Mouse (Mus musculus): ENCODE results near the gene Polr2m. TPM values are rescaled to one million over a fixed set of nuclear protein-coding genes. Genes with fewer than 3 reads are reported as not detected.
"Not testable (repeated sequence)": the region's sequence is repeated elsewhere in the genome, so short reads cannot be mapped to it uniquely, and the experiment has no call there.

Gene Polr2m
- polyA plus RNA-seq, 1 experiment from 2014 or later = 329 TPM

DNA sequence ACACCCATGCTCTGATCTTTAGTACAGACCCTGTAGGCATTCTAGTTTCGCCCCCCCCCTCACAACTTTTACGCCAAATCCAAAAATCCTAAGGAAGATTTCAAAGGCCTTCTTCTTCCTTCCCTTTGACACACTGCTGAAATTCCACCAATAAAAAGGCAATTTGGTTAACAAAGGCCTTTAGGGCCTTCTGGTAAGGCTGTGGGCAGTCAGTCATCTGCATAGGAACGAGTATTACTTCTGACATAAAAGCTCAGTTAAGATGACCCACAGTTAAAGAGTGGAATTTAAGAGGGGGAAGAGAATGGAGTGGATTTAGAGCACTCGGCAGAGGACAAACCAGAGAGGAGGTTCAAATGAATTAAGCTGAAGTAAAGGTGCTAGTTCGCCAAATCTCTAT lies 8.0 kb upstream of the Polr2m start:
- Histone ChIP-seq H3K4me3 (replicated peaks) (no peak overlapping the region), H3K4me1 (replicated peaks) (0 out of 2 replicates have a peak, but pooled peaks cover 8% of the 10 kb centered on the region), H3K9me3 (no peaks in the 10 kb centered on the region), H3K9ac (no peak overlapping the region), H3K4me2 (replicated peaks) (no peak overlapping the region), H3K27ac (no peak overlapping the region), H3K36me3 (no peaks in the 10 kb centered on the region), H3K27me3 (replicated peaks) (no peaks in the 10 kb centered on the region)
- ATAC-seq = no peak
- WGBS = 80% methylated on average over 5 of the region's 5 CpGs

DNA sequence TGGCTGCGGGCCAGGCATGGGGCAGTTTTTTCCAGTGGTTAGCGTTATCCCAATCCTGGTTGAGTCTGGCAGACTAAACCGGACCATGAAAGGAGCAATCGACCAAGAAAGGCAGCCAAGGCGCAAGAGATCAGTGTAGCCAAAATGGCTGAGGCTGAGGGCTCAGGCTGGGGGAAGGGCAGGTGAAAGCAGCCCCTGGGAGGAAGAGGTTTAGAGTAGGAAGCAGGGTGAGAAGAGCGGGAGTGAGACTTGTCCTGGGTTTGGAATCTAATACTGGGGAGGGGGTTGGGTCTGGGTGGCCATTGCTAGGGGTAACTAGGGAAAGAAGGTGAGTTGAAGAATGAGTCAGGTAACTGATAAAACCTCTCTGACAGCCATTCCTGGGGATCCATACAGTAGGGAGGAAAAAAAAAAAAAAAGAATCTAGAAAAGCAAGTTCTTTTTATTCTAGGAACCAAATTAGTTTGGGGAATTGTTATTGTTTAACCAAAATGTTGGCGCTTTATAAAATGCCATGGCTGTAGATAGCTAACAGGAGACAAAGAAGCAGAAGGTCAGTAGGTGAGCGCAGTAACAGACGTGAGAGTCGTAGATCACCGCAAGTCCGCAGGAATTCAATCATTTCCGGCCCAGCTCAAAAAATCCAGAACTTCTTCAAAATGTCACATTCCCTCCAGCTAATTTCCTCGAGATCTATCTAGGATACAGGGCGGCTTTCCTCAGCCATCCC lies 6.7 kb upstream of the Polr2m start:
- Histone ChIP-seq H3K4me3 (replicated peaks) (no peak overlapping the region), H3K27ac (no peak overlapping the region), H3K36me3 (no peaks in the 10 kb centered on the region), H3K4me1 (replicated peaks) (0 out of 2 replicates have a peak, but pooled peaks cover 8% of the 10 kb centered on the region), H3K9me3 (no peaks in the 10 kb centered on the region), H3K27me3 (replicated peaks) (no peaks in the 10 kb centered on the region), H3K9ac (no peak overlapping the region), H3K4me2 (replicated peaks) (0 out of 2 replicates have a peak overlapping the region, but pooled peaks have one; percentile 28)
- WGBS = 52% methylated on average over 15 of the region's 15 CpGs
- no peak for ATAC-seq

DNA sequence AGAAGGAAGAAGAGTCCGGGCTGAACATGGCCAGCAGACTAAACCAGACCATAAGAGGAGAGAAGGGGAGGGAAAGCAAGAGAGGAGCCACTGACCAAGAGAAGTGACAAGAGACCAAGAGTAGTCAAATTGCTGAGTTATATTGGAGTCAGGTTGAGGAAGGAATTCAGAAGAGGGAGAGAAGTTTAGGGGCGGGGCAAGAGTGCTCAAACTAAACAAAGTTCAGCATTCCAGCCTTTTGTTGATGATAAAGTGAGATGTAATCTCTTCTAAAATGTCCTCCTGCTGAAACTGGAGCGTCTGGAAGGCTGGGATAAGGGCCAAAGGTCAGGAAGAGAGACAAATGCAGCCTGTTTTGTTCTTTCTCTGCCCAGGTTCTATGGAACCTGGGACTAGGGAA lies 4.3 kb upstream of the Polr2m start:
- no peaks in the 10 kb centered on the region for H3K27me3 ChIP-seq (replicated peaks)
- no peak overlapping the region for H3K4me3 ChIP-seq (replicated peaks)
- H3K27ac ChIP-seq = no peak overlapping the region
- ATAC-seq = no peak
- H3K9ac ChIP-seq = no peak overlapping the region
- WGBS = 44% methylated on average over 3 of the region's 3 CpGs
- no peaks in the 10 kb centered on the region for H3K9me3 ChIP-seq
- no peaks in the 10 kb centered on the region for H3K36me3 ChIP-seq
- no peak overlapping the region for H3K4me2 ChIP-seq (replicated peaks)
- 0 out of 2 replicates have a peak, but pooled peaks cover 5% of the 10 kb centered on the region for H3K4me1 ChIP-seq (replicated peaks)

DNA sequence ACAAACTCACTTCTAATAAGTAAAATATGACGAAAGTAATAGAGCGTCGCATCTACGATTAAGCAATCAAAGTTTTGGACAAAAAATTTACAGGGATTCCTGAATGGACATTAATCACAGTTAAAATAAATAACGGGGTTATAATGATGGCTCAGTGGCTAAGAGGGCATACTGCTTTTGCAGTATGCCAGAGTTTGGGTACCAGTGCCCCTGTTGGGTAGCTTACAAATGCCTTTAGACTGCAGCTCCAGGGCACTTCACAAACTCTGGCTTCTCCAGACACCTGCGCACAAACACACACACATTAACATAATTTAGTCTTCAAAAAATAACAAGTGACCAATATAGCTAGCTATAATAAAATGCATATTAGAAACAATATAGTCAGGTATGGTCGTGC lies 392 bp upstream of the Polr2m start:
- 0 out of 2 replicates have a peak, but pooled peaks cover 7% of the 10 kb centered on the region for H3K4me1 ChIP-seq (replicated peaks)
- ATAC-seq = 0 out of 2 replicates have a peak, but pooled peaks have one; percentile 29
- H3K9ac ChIP-seq = no peak overlapping the region
- H3K27ac ChIP-seq = no peak overlapping the region
- H3K36me3 ChIP-seq = peaks cover 20% of the 10 kb centered on the region
- no peaks in the 10 kb centered on the region for H3K27me3 ChIP-seq (replicated peaks)
- H3K4me2 ChIP-seq (replicated peaks) = peak overlapping the region; percentile 38
- H3K4me3 ChIP-seq (replicated peaks) = no peak overlapping the region
- no peaks in the 10 kb centered on the region for H3K9me3 ChIP-seq
- 38% methylated on average over 7 of the region's 7 CpGs for WGBS

DNA sequence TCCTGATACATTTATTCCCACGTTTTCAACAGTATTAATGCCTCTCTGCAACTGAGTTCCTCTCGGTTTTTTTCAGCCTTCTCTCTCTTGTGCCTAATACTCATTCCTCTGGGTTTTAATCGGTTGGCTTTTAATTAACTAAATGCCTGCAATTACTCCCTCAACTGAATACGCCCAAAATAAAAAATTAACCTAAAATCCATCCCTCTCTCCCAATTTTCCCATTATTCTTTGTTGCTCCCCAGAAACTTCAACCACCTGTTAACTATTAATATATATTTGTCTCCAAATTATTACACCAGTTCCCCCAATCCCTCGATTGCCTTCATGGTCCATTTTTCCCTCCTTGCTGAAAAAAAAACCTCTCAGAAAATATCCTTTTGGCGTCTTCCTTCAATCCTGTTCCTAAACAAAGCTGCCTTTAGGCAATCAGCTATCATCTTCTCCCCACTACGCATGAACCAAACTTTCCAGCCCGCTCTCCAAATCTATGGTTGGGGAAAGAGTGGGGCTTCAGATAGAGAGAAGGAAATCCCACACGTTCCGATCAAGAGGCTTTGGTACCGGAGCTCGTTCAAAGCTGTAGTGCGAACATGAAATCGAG lies 762 bp downstream of the Polr2m start:
- H3K4me1 ChIP-seq (replicated peaks) = 0 out of 2 replicates have a peak, but pooled peaks cover 7% of the 10 kb centered on the region
- H3K27me3 ChIP-seq (replicated peaks) = no peaks in the 10 kb centered on the region
- H3K9ac ChIP-seq = peak overlapping the region; percentile 99
- no peaks in the 10 kb centered on the region for H3K9me3 ChIP-seq
- 1% methylated on average over 14 of the region's 14 CpGs for WGBS
- H3K27ac ChIP-seq = peak overlapping the region; percentile 93
- peak overlapping the region; percentile 55 for H3K4me2 ChIP-seq (replicated peaks)
- peak overlapping the region; percentile 88 for H3K4me3 ChIP-seq (replicated peaks)
- ATAC-seq = no peak
- peaks cover 30% of the 10 kb centered on the region for H3K36me3 ChIP-seq

DNA sequence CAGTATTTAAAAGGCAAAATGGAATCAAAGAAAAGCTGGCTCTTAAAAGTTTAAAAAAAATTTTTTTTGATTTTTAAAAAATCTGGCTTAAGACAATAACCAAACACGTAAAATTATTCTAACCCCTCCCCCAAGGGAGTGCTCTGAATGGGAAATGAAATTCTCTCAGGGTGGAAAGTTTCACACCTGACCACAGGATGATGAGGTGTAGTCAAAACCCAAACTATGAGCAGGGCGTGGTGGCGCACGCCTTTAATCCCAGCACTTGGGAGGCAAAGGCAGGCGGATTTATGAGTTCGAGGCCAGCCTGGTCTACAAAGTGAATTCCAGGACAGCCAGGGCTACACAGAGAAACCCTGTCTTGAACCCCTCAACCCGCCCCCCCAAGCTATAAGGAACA lies 1.9 kb downstream of the Polr2m start:
- not testable (repeated sequence) for H3K4me1 ChIP-seq (replicated peaks); ATAC-seq; H3K4me3 ChIP-seq (replicated peaks); H3K9me3 ChIP-seq; H3K27ac ChIP-seq; H3K9ac ChIP-seq; H3K27me3 ChIP-seq (replicated peaks)
- WGBS = 70% methylated on average over 7 of the region's 7 CpGs
- Histone ChIP-seq H3K4me2 (replicated peaks) (peak overlapping the region; percentile 55; the same call in 1 of the 2 replicates), H3K36me3 (peaks cover 41% of the 10 kb centered on the region)

DNA sequence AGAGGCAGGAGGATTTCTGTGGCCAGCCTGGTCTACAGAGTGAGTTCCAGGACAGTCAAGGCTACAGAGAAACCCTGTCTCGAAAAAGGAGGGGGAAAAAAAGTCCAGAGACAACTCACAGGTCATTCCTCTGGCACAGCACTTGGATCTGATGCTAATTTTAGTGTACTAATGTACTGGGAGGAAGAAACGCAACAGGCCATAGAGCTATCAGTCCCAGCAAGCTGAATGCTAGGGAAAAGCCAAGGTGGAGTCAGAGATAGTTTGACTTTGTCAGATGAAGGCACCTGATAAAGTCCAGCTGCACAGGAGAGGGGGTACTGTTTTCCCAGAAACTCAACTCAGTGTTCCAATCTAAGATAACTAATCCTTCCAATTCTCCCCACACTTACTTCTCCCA lies 5.4 kb downstream of the Polr2m start:
- no peak for ATAC-seq
- WGBS = 97% methylated on average over 2 of the region's 2 CpGs
- no peaks in the 10 kb centered on the region for H3K9me3 ChIP-seq
- peaks cover 7% of the 10 kb centered on the region; the same call in 1 of the 2 replicates for H3K4me1 ChIP-seq (replicated peaks)
- no peak overlapping the region for H3K4me2 ChIP-seq (replicated peaks)
- H3K9ac ChIP-seq = no peak overlapping the region
- no peak overlapping the region for H3K27ac ChIP-seq
- no peak overlapping the region for H3K4me3 ChIP-seq (replicated peaks)
- peaks cover 68% of the 10 kb centered on the region for H3K36me3 ChIP-seq
- no peaks in the 10 kb centered on the region for H3K27me3 ChIP-seq (replicated peaks)

DNA sequence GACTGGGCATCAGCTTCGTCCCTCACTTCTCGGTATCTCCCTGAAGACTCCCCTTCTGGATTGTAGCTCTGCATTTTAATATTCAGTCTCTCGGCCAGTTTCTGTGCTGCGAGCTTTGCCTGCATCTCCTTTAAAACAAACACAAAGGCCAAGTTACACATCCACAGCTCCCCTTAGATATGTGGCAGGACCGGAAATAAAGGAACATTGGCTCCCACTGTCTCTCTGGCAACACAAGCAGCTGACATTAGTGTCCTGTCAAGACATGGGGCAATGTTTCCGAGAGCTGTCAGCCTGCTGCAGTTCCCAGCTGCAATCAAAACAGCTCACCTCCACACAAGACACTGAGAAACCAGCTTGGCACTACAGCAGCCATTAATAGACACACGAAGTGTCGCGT lies 6.3 kb downstream of the Polr2m start:
- Histone ChIP-seq H3K4me2 (replicated peaks) (no peak overlapping the region), H3K27ac (no peak overlapping the region), H3K9ac (no peak overlapping the region), H3K4me3 (replicated peaks) (no peak overlapping the region), H3K27me3 (replicated peaks) (no peaks in the 10 kb centered on the region), H3K36me3 (peaks cover 68% of the 10 kb centered on the region), H3K4me1 (replicated peaks) (peaks cover 7% of the 10 kb centered on the region; the same call in 1 of the 2 replicates), H3K9me3 (no peaks in the 10 kb centered on the region)
- 92% methylated on average over 9 of the region's 9 CpGs for WGBS
- no peak for ATAC-seq

DNA sequence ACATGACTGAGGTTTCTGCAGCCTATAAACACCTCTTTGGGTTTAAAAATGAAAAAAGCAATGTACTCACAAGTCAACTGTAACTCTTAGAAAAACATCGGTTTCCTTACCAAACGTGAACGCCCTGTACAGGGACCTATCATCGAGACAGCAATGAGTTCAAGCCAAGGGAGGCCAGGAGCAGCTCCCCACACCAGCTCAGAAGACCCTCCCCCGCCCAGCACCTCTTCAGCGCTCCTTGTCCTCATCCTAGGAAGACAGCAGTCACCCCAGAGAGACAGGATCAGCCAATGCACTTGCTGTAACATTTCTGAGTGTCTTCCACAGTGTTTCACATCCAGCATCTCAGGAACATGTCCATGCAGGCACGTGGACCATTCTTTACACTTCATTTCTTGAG lies 7.1 kb downstream of the Polr2m start:
- no peak for ATAC-seq
- H3K27me3 ChIP-seq (replicated peaks) = no peaks in the 10 kb centered on the region
- 95% methylated on average over 7 of the region's 7 CpGs for WGBS
- no peak overlapping the region for H3K27ac ChIP-seq
- no peak overlapping the region for H3K4me3 ChIP-seq (replicated peaks)
- no peak overlapping the region for H3K9ac ChIP-seq
- peaks cover 70% of the 10 kb centered on the region for H3K36me3 ChIP-seq
- H3K4me2 ChIP-seq (replicated peaks) = no peak overlapping the region
- H3K4me1 ChIP-seq (replicated peaks) = peaks cover 7% of the 10 kb centered on the region; the same call in 1 of the 2 replicates
- H3K9me3 ChIP-seq = no peaks in the 10 kb centered on the region

DNA sequence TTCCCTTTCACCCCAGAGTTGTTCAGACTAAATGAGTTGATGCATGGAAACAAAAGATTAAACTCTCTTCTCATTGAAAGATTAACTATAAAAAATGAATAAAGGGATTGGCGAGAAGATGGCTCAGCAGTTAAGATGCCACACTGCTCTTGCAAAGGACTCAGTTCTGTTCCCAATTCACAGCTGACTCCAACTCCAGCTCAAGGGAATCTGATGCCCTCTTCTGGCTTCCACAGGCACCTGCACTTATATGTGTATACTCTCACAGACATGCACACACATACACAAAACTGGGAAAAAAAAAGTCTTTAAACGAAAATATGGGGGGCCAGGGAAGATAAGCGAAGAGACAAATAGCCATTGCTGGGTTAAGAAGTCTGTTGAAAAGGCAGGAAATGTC lies 9.1 kb downstream of the Polr2m start:
- no peaks in the 10 kb centered on the region for H3K9me3 ChIP-seq
- H3K9ac ChIP-seq = no peak overlapping the region
- no peaks in the 10 kb centered on the region; the same call in 1 of the 2 replicates for H3K4me1 ChIP-seq (replicated peaks)
- no peak for ATAC-seq
- 95% methylated on average over 3 of the region's 3 CpGs for WGBS
- H3K27me3 ChIP-seq (replicated peaks) = no peaks in the 10 kb centered on the region
- H3K4me2 ChIP-seq (replicated peaks) = no peak overlapping the region
- H3K27ac ChIP-seq = no peak overlapping the region
- peaks cover 55% of the 10 kb centered on the region for H3K36me3 ChIP-seq
- H3K4me3 ChIP-seq (replicated peaks) = no peak overlapping the region

DNA sequence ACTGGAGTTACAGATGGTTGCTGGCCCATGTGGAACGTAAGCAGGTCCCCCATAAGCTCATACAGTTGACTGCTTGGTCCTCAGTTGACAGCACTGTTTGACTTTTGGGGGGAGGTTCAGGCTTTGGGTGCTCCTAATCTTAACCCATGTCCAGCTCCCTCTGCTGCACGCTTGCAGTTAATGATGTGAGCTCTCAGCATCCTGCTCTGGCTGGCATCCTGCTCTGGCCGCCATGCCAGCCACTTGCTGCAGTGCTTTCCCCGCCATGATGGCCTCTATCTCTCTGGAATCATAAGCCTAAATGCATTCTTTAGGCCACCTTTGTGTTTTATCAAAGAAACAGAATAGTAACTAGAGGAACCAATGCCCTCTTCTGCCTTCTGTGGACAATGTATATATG lies 10.2 kb downstream of the Polr2m start:
- H3K36me3 ChIP-seq = peaks cover 46% of the 10 kb centered on the region

DNA sequence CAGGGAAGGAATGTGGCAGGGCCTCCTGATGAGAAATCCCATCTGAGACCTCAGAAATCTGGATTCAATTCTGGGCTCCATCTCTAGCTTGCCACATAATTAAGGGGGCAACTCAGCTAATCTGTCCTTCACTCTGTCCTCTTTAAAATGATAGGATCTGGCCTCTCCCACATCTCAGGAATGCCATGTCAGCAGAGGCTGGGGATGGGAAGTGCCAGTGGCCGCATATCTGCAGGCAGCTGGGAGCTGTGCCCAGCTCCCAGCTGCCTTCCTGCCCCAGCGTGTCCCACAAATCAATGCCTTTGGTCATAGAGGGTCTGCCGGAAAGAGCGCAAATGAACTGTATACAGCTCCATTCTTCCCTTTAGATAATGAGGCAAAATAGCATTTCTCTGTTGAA lies 18.3 kb downstream of the Polr2m start:
- H3K9me3 ChIP-seq = no peaks in the 10 kb centered on the region
- no peak for ATAC-seq
- 64% methylated on average over 4 of the region's 4 CpGs for WGBS
- no peak overlapping the region for H3K4me3 ChIP-seq (replicated peaks)
- no peak overlapping the region for H3K27ac ChIP-seq
- no peaks in the 10 kb centered on the region for H3K27me3 ChIP-seq (replicated peaks)
- H3K9ac ChIP-seq = no peak overlapping the region
- H3K4me2 ChIP-seq (replicated peaks) = no peak overlapping the region
- H3K4me1 ChIP-seq (replicated peaks) = no peaks in the 10 kb centered on the region
- H3K36me3 ChIP-seq = no peaks in the 10 kb centered on the region

More for the DNA sequence above, 10.2 kb downstream of the Polr2m start:
- Histone ChIP-seq H3K9ac (no peak overlapping the region), H3K27me3 (replicated peaks) (no peaks in the 10 kb centered on the region), H3K4me3 (replicated peaks) (no peak overlapping the region), H3K9me3 (no peaks in the 10 kb centered on the region), H3K4me2 (replicated peaks) (no peak overlapping the region), H3K27ac (no peak overlapping the region), H3K4me1 (replicated peaks) (no peaks in the 10 kb centered on the region; the same call in 1 of the 2 replicates)
- WGBS = 95% methylated on average over 4 of the region's 4 CpGs
- ATAC-seq = no peak

All from intestine, embryonic 15.5 days (tissue).